Mouse (Mus musculus) left cerebral cortex, adult 2 months (tissue): ENCODE results near the gene Zyg11b. TPM values are rescaled to one million over a fixed set of nuclear protein-coding genes. Genes with fewer than 3 reads are reported as not detected.

ENCODE experiments used
- DNase-seq, 2 experiments: peaks; one replicate each; pipeline ENCODE4 v3.0.0; 2021 to 2022; ENCODE audit warnings: low spot score in 2 of 2, mixed read lengths in 1 of 2; ENCODE audit errors: extremely low spot score in 1 of 2
- H3K27ac ChIP-seq: fragments of 200-600 bp; 2 replicates; pipeline ENCODE4 v1.8.1; 2022
- H3K4me3 ChIP-seq: fragments of 200-600 bp; 2 replicates; pipeline ENCODE4 v1.8.1; 2022
- CTCF ChIP-seq: fragments of 200-600 bp; IDR thresholded peaks from 2 replicates; pipeline ENCODE4 v1.8.1; 2022; ENCODE audit warnings: antibody characterized with exemption, mild to moderate bottlenecking, moderate library complexity
- intact Hi-C: fragments of 180-260 bp; cut with DNase I; formaldehyde crosslinking; loops from one replicate; pipeline ENCODE4 v1.15.1; 2025
- total RNA-seq, 2 experiments: library from RNA; stranded (reverse); gene quantifications; 2 replicates each; pipeline ENCODE4 v1.2.3; 2021

Zyg11b gene
- total RNA-seq, 2 experiments from 2014 or later: 96.7 to 98.7 TPM

- intact Hi-C loops: no loop called here
- DNase-seq: no peak
- Histone ChIP-seq H3K27ac (no peak overlapping the region), H3K4me3 (no peak overlapping the region)
- no peak for TF ChIP-seq CTCF
These were observed 75.5 kb downstream of the Zyg11b start for GRCm38 (mm10) chr4:108225341-108225872.

- H3K27ac ChIP-seq: no peak overlapping the region
- intact Hi-C loops: no loop called here
- no peak overlapping the region for H3K4me3 ChIP-seq
- no peak for TF ChIP-seq CTCF
- no peak for DNase-seq
These were observed 78.4 kb downstream of the Zyg11b start for GRCm38 (mm10) chr4:108222507-108222906.

GRCm38 (mm10) chr4:108219019-108219418 is 81.9 kb downstream of the Zyg11b start:
- no peak for TF ChIP-seq CTCF
- intact Hi-C loops: no loop called here

GRCm38 (mm10) chr4:108217332-108218179 is 83.3 kb downstream of the Zyg11b start, which contains the start of gene Zyg11a:
Gene Zyg11a, minus strand, starts transcription at chr4:108218048.
- H3K27ac ChIP-seq: no peak within 1 kb of the TSS
- DNase-seq: no peak
- TF ChIP-seq CTCF: no peak
- intact Hi-C loops: no loop called here
- H3K4me3 ChIP-seq: 0 out of 2 replicates have a peak within 1 kb of the TSS, but pooled peaks have one; percentile 9

More at GRCm38 (mm10) chr4:108219019-108219418, 81.9 kb downstream of the Zyg11b start:
- DNase-seq: no peak
- Histone ChIP-seq H3K4me3 (no peak overlapping the region), H3K27ac (no peak overlapping the region)

- Histone ChIP-seq H3K27ac (no peak overlapping the region), H3K4me3 (no peak overlapping the region)
- intact Hi-C loops: no loop called here
- no peak for TF ChIP-seq CTCF
- no peak for DNase-seq
These were observed 87.9 kb downstream of the Zyg11b start for GRCm38 (mm10) chr4:108213023-108213422.

GRCm38 (mm10) chr4:108204629-108205028 is 96.3 kb downstream of the Zyg11b start:
- DNase-seq: no peak
- H3K27ac ChIP-seq: no peak overlapping the region
- no peak overlapping the region for H3K4me3 ChIP-seq
- intact Hi-C loops: no loop called here
- TF ChIP-seq CTCF: no peak

GRCm38 (mm10) chr4:108199236-108199635 is 101.7 kb downstream of the Zyg11b start:
- Histone ChIP-seq H3K27ac (no peak overlapping the region), H3K4me3 (no peak overlapping the region)
- TF ChIP-seq CTCF: no peak
- intact Hi-C loops: no loop called here
- DNase-seq: no peak

GRCm38 (mm10) chr4:108196277-108196855 is 104.5 kb downstream of the Zyg11b start:
- no peak for DNase-seq
- intact Hi-C loops: no loop called here
- H3K27ac ChIP-seq: no peak overlapping the region
- H3K4me3 ChIP-seq: no peak overlapping the region
- no peak for TF ChIP-seq CTCF

- no peak for TF ChIP-seq CTCF
- no peak overlapping the region for H3K4me3 ChIP-seq
- intact Hi-C loops: no loop called here
- H3K27ac ChIP-seq: no peak overlapping the region
- DNase-seq: no peak
These were observed 108.0 kb downstream of the Zyg11b start for GRCm38 (mm10) chr4:108192821-108193323.

GRCm38 (mm10) chr4:108182278-108182677 is 118.6 kb downstream of the Zyg11b start:
- Histone ChIP-seq H3K4me3 (no peak overlapping the region), H3K27ac (no peak overlapping the region)
- no peak for DNase-seq
- TF ChIP-seq CTCF: no peak
- intact Hi-C loops: no loop called here

Other genes starting within 250 kb of the Zyg11b start
- gene Podn, start 204.7 kb downstream of the Zyg11b start, total RNA-seq: 10 to 100 TPM in 1 of 2 experiments, 1 to 10 TPM in 1; 8.7 to 10.4 TPM
- 100 to 1,000 TPM in 1 of 2 experiments, 10 to 100 TPM in 1; 90.3 to 100 TPM for gene Scp2, start 156.1 kb downstream of the Zyg11b start, total RNA-seq
- gene Echdc2, start 135.7 kb downstream of the Zyg11b start, total RNA-seq: 10 to 100 TPM; 12.8 to 14.8 TPM
- gene Zyg11a, start 83.0 kb downstream of the Zyg11b start, total RNA-seq: not detected
- 10 to 100 TPM; 24.1 to 28.5 TPM for gene Coa7, start 27.0 kb upstream of the Zyg11b start, total RNA-seq
- gene Shisal2a, start 82.3 kb upstream of the Zyg11b start, total RNA-seq: not detected
- 1 to 10 TPM; 4.7 to 4.8 TPM for gene Gpx7, start 105.9 kb upstream of the Zyg11b start, total RNA-seq
- 10 to 100 TPM; 40.9 to 43.5 TPM for gene Tut4, start 158.3 kb upstream of the Zyg11b start, total RNA-seq